ENCODE assay signal across 10 mouse cellular contexts in the genomic region with DNA sequence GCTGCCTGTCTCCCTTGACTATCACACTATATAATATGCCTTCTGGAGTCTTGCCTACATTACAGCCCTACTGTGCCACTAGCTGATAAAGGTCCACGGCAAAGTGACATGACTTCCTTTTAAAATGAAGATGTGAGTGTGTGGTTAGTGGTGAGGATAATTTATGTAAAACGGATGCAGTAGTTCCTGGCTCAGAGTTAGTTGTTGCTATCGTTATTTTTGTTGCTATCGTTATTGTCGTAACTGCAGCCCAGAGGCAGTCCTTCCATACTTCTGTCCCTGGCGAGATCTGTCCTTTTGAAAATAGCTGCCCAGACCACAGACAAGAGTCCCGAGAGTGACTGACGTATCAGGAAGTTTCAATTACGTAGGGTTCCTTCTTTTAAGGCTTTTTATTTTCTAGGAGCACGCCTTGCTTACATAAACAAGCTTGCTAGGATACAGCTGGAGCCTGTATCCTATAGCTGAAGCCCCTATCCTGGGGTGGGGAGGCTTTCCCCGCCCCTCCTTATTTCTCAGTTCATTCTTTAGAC. TPM values are rescaled to one million over a fixed set of nuclear protein-coding genes. Genes with fewer than 3 reads are reported as not detected.
DNase-seq lines count a peak whose midpoint lies in the region; ATAC-seq and TF ChIP-seq lines count a peak whose summit lies in the region.
"Had no signal": no experiment of that assay in that cellular context is flagged by ENCODE, and none has a peak within 500 bp of the region (broad histone marks: within the 10 kb centered on the region; RNA-seq: fewer than 3 reads in every experiment).

No protein-coding gene starts in this region.

- TF ChIP-seq EP300 in liver, postnatal 0 days (IDR thresholded peaks at IDR 0.05; ENCODE audit: low read depth), result peak; percentile 83

- ATAC-seq in hindbrain, embryonic 13.5 days (ENCODE audit: low FRiP score), result no peak
- ATAC-seq in hindbrain, embryonic 11.5 days (ENCODE audit: low FRiP score), result no peak
- ATAC-seq in common myeloid progenitor, adult 5-6 weeks (replicated peaks; ENCODE audit: low read depth, poor library complexity, severe bottlenecking), result peak; percentile 80
- ATAC-seq in liver, postnatal 0 days, result peak; percentile 84

- H3K36me3 ChIP-seq in hindbrain, embryonic 13.5 days, result peaks cover 8% of the 10 kb centered on the region; the same call in 1 of the 2 replicates
- no peaks in the 10 kb centered on the region for H3K36me3 ChIP-seq in hindbrain, embryonic 11.5 days (ENCODE audit: control insufficient read depth, insufficient read depth, low read length)
- H3K36me3 ChIP-seq in liver, postnatal 0 days (replicated peaks; ENCODE audit: insufficient read depth, low read length), result no peaks in the 10 kb centered on the region
- H3K36me3 ChIP-seq: embryonic facial prominence, embryonic 15.5 days had no signal

- 69% methylated on average over 11 of the region's 11 CpGs for WGBS in hindbrain, embryonic 13.5 days
- WGBS in hindbrain, embryonic 11.5 days, result 80% methylated on average over 11 of the region's 11 CpGs
- WGBS in liver, postnatal 0 days (ENCODE audit: insufficient replicate concordance), result 34% methylated on average over 11 of the region's 11 CpGs

- H3K27ac ChIP-seq in hindbrain, embryonic 13.5 days, result peak overlapping the region; percentile 50
- no peak overlapping the region for H3K27ac ChIP-seq in hindbrain, embryonic 11.5 days (ENCODE audit: low read depth, low read length)
- H3K27ac ChIP-seq in liver, postnatal 0 days (ENCODE audit: low read depth), result peak overlapping the region; percentile 69

- H3K9ac ChIP-seq in hindbrain, embryonic 13.5 days, result no peak overlapping the region
- H3K9ac ChIP-seq in hindbrain, embryonic 11.5 days (ENCODE audit: low read depth, low read length), result no peak overlapping the region
- H3K9ac ChIP-seq in liver, postnatal 0 days (replicated peaks), result peak overlapping the region; percentile 9; the same call in 1 of the 2 replicates
- H3K9ac ChIP-seq: embryonic facial prominence, embryonic 15.5 days had no signal

- no peak for DNase-seq in hindbrain, embryonic 11.5 days (ENCODE audit: low spot score)
- peak; percentile 88 for DNase-seq in CD4-positive helper T cell, adult 2 months (ENCODE audit: low read depth, low spot score)
- DNase-seq in liver, postnatal 0 days, result no peak
- no peak for DNase-seq in retina, postnatal 1 day
- DNase-seq in thymus, postnatal 14 days, result no peak
- no peak for DNase-seq in embryo, embryonic 10 days (ENCODE audit: low spot score)
- DNase-seq: thymus, postnatal 4 days had no signal

- H3K9me3 ChIP-seq in hindbrain, embryonic 13.5 days, result no peaks in the 10 kb centered on the region
- no peaks in the 10 kb centered on the region for H3K9me3 ChIP-seq in hindbrain, embryonic 11.5 days (ENCODE audit: control insufficient read depth, low read length)
- H3K9me3 ChIP-seq in liver, postnatal 0 days (ENCODE audit: low read length), result no peaks in the 10 kb centered on the region
- H3K9me3 ChIP-seq: embryonic facial prominence, embryonic 15.5 days had no signal

- H3K4me2 ChIP-seq in hindbrain, embryonic 13.5 days, result no peak overlapping the region
- H3K4me2 ChIP-seq in hindbrain, embryonic 11.5 days (replicated peaks; ENCODE audit: low read depth, low read length), result no peak overlapping the region
- H3K4me2 ChIP-seq in liver, postnatal 0 days (ENCODE audit: low read depth, low read length), result peak overlapping the region; percentile 49
- H3K4me2 ChIP-seq: embryonic facial prominence, embryonic 15.5 days had no signal

- no peak for TF ChIP-seq CTCF in liver, postnatal 0 days (IDR thresholded peaks at IDR 0.05; ENCODE audit: low read depth)

- H3K4me1 ChIP-seq in hindbrain, embryonic 13.5 days (replicated peaks), result peaks cover 52% of the 10 kb centered on the region
- no peaks in the 10 kb centered on the region for H3K4me1 ChIP-seq in hindbrain, embryonic 11.5 days (replicated peaks; ENCODE audit: control insufficient read depth, insufficient read depth, low read length)
- peaks cover 45% of the 10 kb centered on the region for H3K4me1 ChIP-seq in liver, postnatal 0 days (ENCODE audit: insufficient read depth)

- no peak overlapping the region for H3K4me3 ChIP-seq in hindbrain, embryonic 13.5 days
- no peak overlapping the region for H3K4me3 ChIP-seq in hindbrain, embryonic 11.5 days (ENCODE audit: low read depth, low read length)
- peak overlapping the region; percentile 1; the same call in 1 of the 2 replicates for H3K4me3 ChIP-seq in liver, postnatal 0 days (ENCODE audit: low read depth, low read length)
- H3K4me3 ChIP-seq: embryonic facial prominence, embryonic 15.5 days had no signal

- H3K27me3 ChIP-seq in hindbrain, embryonic 13.5 days, result no peaks in the 10 kb centered on the region
- H3K27me3 ChIP-seq in hindbrain, embryonic 11.5 days (ENCODE audit: control insufficient read depth, insufficient read depth, low read length), result 0 out of 2 replicates have a peak, but pooled peaks cover 2% of the 10 kb centered on the region
- no peaks in the 10 kb centered on the region for H3K27me3 ChIP-seq in liver, postnatal 0 days (ENCODE audit: insufficient read depth, low read length)
- H3K27me3 ChIP-seq: embryonic facial prominence, embryonic 15.5 days had no signal

RNA-seq across cellular contexts. Expression of a gene that starts 18.4 kb away (rescaled TPM):
- 32.1 and 32.8 TPM in 2 replicates for polyA plus RNA-seq in hindbrain, embryonic 13.5 days (2015; fragmentation: Nextera tagmentation; extraction: Ambion mirVana)
- 24.7 and 25.1 TPM in 2 replicates for polyA plus RNA-seq in hindbrain, embryonic 11.5 days (2014; fragmentation: Nextera tagmentation; extraction: Ambion mirVana)
- total RNA-seq in common myeloid progenitor, adult 5-6 weeks (2017), result 15.6 and 19.9 TPM in 2 replicates
- 11.6 TPM in 2 replicates for polyA plus RNA-seq in liver, postnatal 0 days (2015; fragmentation: Nextera tagmentation; extraction: Ambion mirVana)

Comparison
In these comparisons a context has a peak if more than half of its experiments do, and no peak if none do; other contexts are left out.
1. ATAC-seq: peak in common myeloid progenitor, adult 5-6 weeks (single experiment) and liver, postnatal 0 days (single experiment); none in hindbrain, embryonic 13.5 days (single experiment) and hindbrain, embryonic 11.5 days (single experiment).